Mouse (Mus musculus): Measurements from ENCODE around the gene Gen1. TPM values are rescaled to one million over a fixed set of nuclear protein-coding genes. Genes with fewer than 3 reads are reported as not detected.

Gene Gen1
- polyA plus RNA-seq, 1 experiment from 2014 or later: 19.7 TPM

GRCm38 (mm10) chr12:11221524-11222330 lies 43.9 kb downstream of the Gen1 start:
- no peaks in the 10 kb centered on the region for H3K36me3 ChIP-seq (replicated peaks)
- no peak overlapping the region for H3K4me3 ChIP-seq
- H3K4me1 ChIP-seq: peaks cover 26% of the 10 kb centered on the region
- peak overlapping the region; percentile 61 for H3K27ac ChIP-seq
- DNase-seq (ENCODE audit: extremely low spot score, low spot score): no peak
- 65% methylated on average over 20 of the region's 20 CpGs for WGBS
- no peaks in the 10 kb centered on the region for H3K9me3 ChIP-seq
- H3K27me3 ChIP-seq (ENCODE audit: poor library complexity, severe bottlenecking): no peaks in the 10 kb centered on the region

GRCm38 (mm10) chr12:11217726-11218250 lies 47.8 kb downstream of the Gen1 start:
- H3K36me3 ChIP-seq (replicated peaks): no peaks in the 10 kb centered on the region
- H3K27me3 ChIP-seq (ENCODE audit: poor library complexity, severe bottlenecking): no peaks in the 10 kb centered on the region
- H3K4me3 ChIP-seq: no peak overlapping the region
- H3K9me3 ChIP-seq: no peaks in the 10 kb centered on the region
- H3K27ac ChIP-seq: no peak overlapping the region
- WGBS: 88% methylated on average over 7 of the region's 7 CpGs
- peaks cover 20% of the 10 kb centered on the region for H3K4me1 ChIP-seq
- DNase-seq (ENCODE audit: extremely low spot score, low spot score): no peak

- H3K27ac ChIP-seq: no peak overlapping the region
- no peaks in the 10 kb centered on the region for H3K36me3 ChIP-seq (replicated peaks)
- H3K27me3 ChIP-seq (ENCODE audit: poor library complexity, severe bottlenecking): no peaks in the 10 kb centered on the region
- H3K4me3 ChIP-seq: no peak overlapping the region
- no peak for DNase-seq (ENCODE audit: extremely low spot score, low spot score)
- no peaks in the 10 kb centered on the region for H3K9me3 ChIP-seq
- H3K4me1 ChIP-seq: peaks cover 10% of the 10 kb centered on the region
- 72% methylated on average over 3 of the region's 3 CpGs for WGBS
Observed at GRCm38 (mm10) chr12:11216454-11216853, 49.1 kb downstream of the Gen1 start.

GRCm38 (mm10) chr12:11215555-11215954 lies 50.0 kb downstream of the Gen1 start:
- 92% methylated on average over 2 of the region's 2 CpGs for WGBS
- Histone ChIP-seq H3K27me3 (ENCODE audit: poor library complexity, severe bottlenecking) (no peaks in the 10 kb centered on the region), H3K4me1 (peaks cover 7% of the 10 kb centered on the region; the same call in 1 of the 2 replicates), H3K4me3 (no peak overlapping the region), H3K9me3 (no peaks in the 10 kb centered on the region), H3K36me3 (replicated peaks) (no peaks in the 10 kb centered on the region), H3K27ac (no peak overlapping the region)
- DNase-seq (ENCODE audit: extremely low spot score, low spot score): no peak

GRCm38 (mm10) chr12:11214776-11215175 lies 50.8 kb downstream of the Gen1 start:
- no peak for DNase-seq (ENCODE audit: extremely low spot score, low spot score)
- no peak overlapping the region for H3K27ac ChIP-seq
- peaks cover 11% of the 10 kb centered on the region for H3K4me1 ChIP-seq
- no peaks in the 10 kb centered on the region for H3K27me3 ChIP-seq (ENCODE audit: poor library complexity, severe bottlenecking)
- H3K36me3 ChIP-seq (replicated peaks): no peaks in the 10 kb centered on the region
- no peaks in the 10 kb centered on the region for H3K9me3 ChIP-seq
- H3K4me3 ChIP-seq: no peak overlapping the region

- Histone ChIP-seq H3K4me1 (peaks cover 25% of the 10 kb centered on the region), H3K4me3 (no peak overlapping the region), H3K27ac (no peak overlapping the region), H3K27me3 (ENCODE audit: poor library complexity, severe bottlenecking) (peaks cover 9% of the 10 kb centered on the region; the same call in 1 of the 2 replicates), H3K9me3 (no peaks in the 10 kb centered on the region), H3K36me3 (replicated peaks) (no peaks in the 10 kb centered on the region)
- 92% methylated on average over 1 of the region's 1 CpGs for WGBS
- DNase-seq (ENCODE audit: extremely low spot score, low spot score): no peak
Observed at GRCm38 (mm10) chr12:11212881-11213280, 52.7 kb downstream of the Gen1 start.

- no peak for DNase-seq (ENCODE audit: extremely low spot score, low spot score)
- 92% methylated on average over 3 of the region's 3 CpGs for WGBS
- H3K9me3 ChIP-seq: no peaks in the 10 kb centered on the region
Observed at GRCm38 (mm10) chr12:11210361-11210760, 55.2 kb downstream of the Gen1 start.

GRCm38 (mm10) chr12:11209636-11210035 lies 56.0 kb downstream of the Gen1 start:
- WGBS: 86% methylated on average over 5 of the region's 5 CpGs
- H3K4me1 ChIP-seq: peaks cover 26% of the 10 kb centered on the region

More at GRCm38 (mm10) chr12:11210361-11210760, 55.2 kb downstream of the Gen1 start:
- no peak overlapping the region for H3K27ac ChIP-seq
- no peak overlapping the region for H3K4me3 ChIP-seq
- H3K4me1 ChIP-seq: peaks cover 26% of the 10 kb centered on the region
- H3K36me3 ChIP-seq (replicated peaks): no peaks in the 10 kb centered on the region
- H3K27me3 ChIP-seq (ENCODE audit: poor library complexity, severe bottlenecking): peaks cover 9% of the 10 kb centered on the region; the same call in 1 of the 2 replicates

GRCm38 (mm10) chr12:11208872-11209271 lies 56.7 kb downstream of the Gen1 start, which contains the start of gene Msgn1:
TSS of gene Msgn1 (minus strand) at chr12:11208972.
- Histone ChIP-seq H3K9me3 (no peaks in the 10 kb centered on the region), H3K4me3 (no peak within 1 kb of the TSS), H3K27me3 (ENCODE audit: poor library complexity, severe bottlenecking) (peaks cover 9% of the 10 kb centered on the region; the same call in 1 of the 2 replicates), H3K4me1 (peaks cover 26% of the 10 kb centered on the region), H3K27ac (peak within 1 kb of the TSS; percentile 57; the same call in 1 of the 2 replicates), H3K36me3 (replicated peaks) (no peaks in the 10 kb centered on the region)
- 43% methylated on average over 5 of the region's 5 CpGs for WGBS
- no peak for DNase-seq (ENCODE audit: extremely low spot score, low spot score)

More at GRCm38 (mm10) chr12:11209636-11210035, 56.0 kb downstream of the Gen1 start:
- DNase-seq (ENCODE audit: extremely low spot score, low spot score): no peak
- H3K27ac ChIP-seq: no peak overlapping the region
- no peak overlapping the region for H3K4me3 ChIP-seq
- peaks cover 9% of the 10 kb centered on the region; the same call in 1 of the 2 replicates for H3K27me3 ChIP-seq (ENCODE audit: poor library complexity, severe bottlenecking)
- H3K9me3 ChIP-seq: no peaks in the 10 kb centered on the region
- H3K36me3 ChIP-seq (replicated peaks): no peaks in the 10 kb centered on the region

GRCm38 (mm10) chr12:11206321-11206720 lies 59.3 kb downstream of the Gen1 start:
- Histone ChIP-seq H3K36me3 (replicated peaks) (no peaks in the 10 kb centered on the region), H3K4me1 (peaks cover 26% of the 10 kb centered on the region), H3K9me3 (no peaks in the 10 kb centered on the region), H3K27ac (no peak overlapping the region), H3K27me3 (ENCODE audit: poor library complexity, severe bottlenecking) (peaks cover 9% of the 10 kb centered on the region; the same call in 1 of the 2 replicates), H3K4me3 (no peak overlapping the region)
- 73% methylated on average over 4 of the region's 4 CpGs for WGBS
- no peak for DNase-seq (ENCODE audit: extremely low spot score, low spot score)

GRCm38 (mm10) chr12:11203694-11204665 lies 61.6 kb downstream of the Gen1 start:
- no peaks in the 10 kb centered on the region for H3K9me3 ChIP-seq
- no peak overlapping the region for H3K27ac ChIP-seq
- H3K36me3 ChIP-seq (replicated peaks): no peaks in the 10 kb centered on the region
- H3K4me3 ChIP-seq: no peak overlapping the region
- H3K4me1 ChIP-seq: peaks cover 15% of the 10 kb centered on the region
- DNase-seq (ENCODE audit: extremely low spot score, low spot score): no peak
- WGBS: 87% methylated on average over 18 of the region's 18 CpGs
- peaks cover 9% of the 10 kb centered on the region; the same call in 1 of the 2 replicates for H3K27me3 ChIP-seq (ENCODE audit: poor library complexity, severe bottlenecking)

GRCm38 (mm10) chr12:11202476-11202875 lies 63.1 kb downstream of the Gen1 start:
- no peak overlapping the region for H3K4me3 ChIP-seq
- DNase-seq (ENCODE audit: extremely low spot score, low spot score): no peak
- WGBS: 94% methylated on average over 8 of the region's 8 CpGs
- H3K9me3 ChIP-seq: no peaks in the 10 kb centered on the region
- no peaks in the 10 kb centered on the region for H3K27me3 ChIP-seq (ENCODE audit: poor library complexity, severe bottlenecking)
- H3K36me3 ChIP-seq (replicated peaks): no peaks in the 10 kb centered on the region
- peaks cover 19% of the 10 kb centered on the region for H3K4me1 ChIP-seq
- H3K27ac ChIP-seq: no peak overlapping the region
